Mouse (Mus musculus) ES-Bruce4 (cell line): ENCODE results near the gene Irf2bp2. TPM values are rescaled to one million over a fixed set of nuclear protein-coding genes. Genes with fewer than 3 reads are reported as not detected.

Experiments
- H3K27ac ChIP-seq: 2 replicates; pipeline ENCODE4 v1.5.1; 2012; ENCODE audit warnings: low read length, inconsistent platforms; ENCODE audit not compliant: insufficient read depth
- H3K27me3 ChIP-seq: 2 replicates; pipeline ENCODE4 v1.6.1; 2012; ENCODE audit warnings: mild to moderate bottlenecking, low read length, inconsistent platforms; ENCODE audit not compliant: control insufficient read depth, poor library complexity, insufficient read depth, severe bottlenecking
- H3K36me3 ChIP-seq: 2 replicates; pipeline ENCODE4 v1.6.1; 2012; ENCODE audit warnings: inconsistent platforms, mild to moderate bottlenecking, low read length, moderate library complexity; ENCODE audit not compliant: control insufficient read depth, poor library complexity, insufficient read depth, severe bottlenecking
- H3K4me1 ChIP-seq: one replicate; pipeline ENCODE4 v1.8.1; 2011; ENCODE audit warnings: low read length; ENCODE audit not compliant: control insufficient read depth, insufficient read depth
- H3K4me3 ChIP-seq: 2 replicates; pipeline ENCODE4 v1.5.1; 2011; ENCODE audit warnings: low read depth, mild to moderate bottlenecking, low read length
- H3K9ac ChIP-seq: 2 replicates; pipeline ENCODE4 v1.6.1; 2012; ENCODE audit warnings: low read depth, mild to moderate bottlenecking, inconsistent platforms; ENCODE audit not compliant: poor library complexity, severe bottlenecking
- H3K9me3 ChIP-seq: replicated peaks from 2 replicates; pipeline ENCODE4 v1.6.1; 2012; ENCODE audit warnings: mild to moderate bottlenecking, low read length, inconsistent platforms; ENCODE audit not compliant: control insufficient read depth, poor library complexity, insufficient read depth, severe bottlenecking
- CTCF ChIP-seq: IDR thresholded peaks from one replicate; pipeline ENCODE4 v1.8.1; 2011; ENCODE audit warnings: low read depth, low read length
- EP300 ChIP-seq: IDR thresholded peaks from 2 replicates; pipeline ENCODE4 v1.6.1; 2011; ENCODE audit warnings: low read depth, low read length; ENCODE audit not compliant: insufficient read depth
- POLR2A ChIP-seq: IDR thresholded peaks from one replicate; pipeline ENCODE4 v1.8.1; 2011; ENCODE audit warnings: low read length; ENCODE audit not compliant: insufficient read depth
- polyA plus RNA-seq: library from polyadenylated mRNA; stranded (reverse); fragments of >200 nt; gene quantifications from 2 replicates; pipeline ENCODE4 v1.2.4, GENCODE M21; 2011; ENCODE audit warnings: low read depth; ENCODE audit not compliant: missing spikeins, insufficient read depth, insufficient read length

The Irf2bp2 gene
- polyA plus RNA-seq, 1 experiment, result 39.6 TPM

- Histone ChIP-seq H3K4me1 (peaks cover 7% of the 10 kb centered on the region), H3K27ac (no peak overlapping the region), H3K9me3 (no peaks in the 10 kb centered on the region), H3K9ac (no peak overlapping the region), H3K36me3 (no peaks in the 10 kb centered on the region), H3K27me3 (no peaks in the 10 kb centered on the region), H3K4me3 (no peak overlapping the region)
- TF ChIP-seq POLR2A (no peak), CTCF (no peak), EP300 (no peak)
Measured at GRCm38 (mm10) chr8:126561316-126561841, 32.4 kb downstream of the Irf2bp2 start.

GRCm38 (mm10) chr8:126558400-126558953, 35.3 kb downstream of the Irf2bp2 start:
- no peaks in the 10 kb centered on the region for H3K9me3 ChIP-seq
- H3K27ac ChIP-seq, result 0 out of 2 replicates have a peak overlapping the region, but pooled peaks have one; percentile 8
- TF ChIP-seq EP300 (no peak), POLR2A (no peak), CTCF (no peak)
- peaks cover 3% of the 10 kb centered on the region for H3K4me1 ChIP-seq
- no peaks in the 10 kb centered on the region for H3K36me3 ChIP-seq
- no peaks in the 10 kb centered on the region for H3K27me3 ChIP-seq
- no peak overlapping the region for H3K9ac ChIP-seq
- H3K4me3 ChIP-seq, result peak overlapping the region; percentile 1; the same call in 1 of the 2 replicates

GRCm38 (mm10) chr8:126557403-126557802, 36.4 kb downstream of the Irf2bp2 start:
- Histone ChIP-seq H3K27ac (peak overlapping the region; percentile 87), H3K27me3 (no peaks in the 10 kb centered on the region), H3K9ac (no peak overlapping the region), H3K36me3 (no peaks in the 10 kb centered on the region), H3K4me3 (no peak overlapping the region), H3K9me3 (no peaks in the 10 kb centered on the region), H3K4me1 (peaks cover 3% of the 10 kb centered on the region)
- TF ChIP-seq POLR2A, result no peak
- no peak for TF ChIP-seq CTCF
- peak; percentile 99 for TF ChIP-seq EP300

- Histone ChIP-seq H3K9ac (no peak overlapping the region), H3K4me1 (peaks cover 3% of the 10 kb centered on the region), H3K27me3 (no peaks in the 10 kb centered on the region), H3K36me3 (no peaks in the 10 kb centered on the region), H3K9me3 (no peaks in the 10 kb centered on the region), H3K27ac (peak overlapping the region; percentile 87), H3K4me3 (no peak overlapping the region)
- no peak for TF ChIP-seq CTCF
- no peak for TF ChIP-seq POLR2A
- no peak for TF ChIP-seq EP300
Measured at GRCm38 (mm10) chr8:126556691-126557090, 37.1 kb downstream of the Irf2bp2 start.

- H3K9ac ChIP-seq, result no peak overlapping the region
- H3K27ac ChIP-seq, result no peak overlapping the region
- no peaks in the 10 kb centered on the region for H3K27me3 ChIP-seq
- peaks cover 3% of the 10 kb centered on the region for H3K4me1 ChIP-seq
- TF ChIP-seq POLR2A, result no peak
- TF ChIP-seq CTCF, result no peak
- TF ChIP-seq EP300, result no peak
- no peaks in the 10 kb centered on the region for H3K36me3 ChIP-seq
- no peaks in the 10 kb centered on the region for H3K9me3 ChIP-seq
- no peak overlapping the region for H3K4me3 ChIP-seq
Measured at GRCm38 (mm10) chr8:126554741-126555140, 39.0 kb downstream of the Irf2bp2 start.

GRCm38 (mm10) chr8:126551871-126552270, 41.9 kb downstream of the Irf2bp2 start:
- no peak overlapping the region for H3K9ac ChIP-seq
- no peak overlapping the region for H3K27ac ChIP-seq
- H3K9me3 ChIP-seq, result no peaks in the 10 kb centered on the region
- H3K27me3 ChIP-seq, result no peaks in the 10 kb centered on the region
- no peak for TF ChIP-seq POLR2A
- TF ChIP-seq EP300, result no peak
- H3K4me1 ChIP-seq, result no peaks in the 10 kb centered on the region
- H3K36me3 ChIP-seq, result no peaks in the 10 kb centered on the region
- H3K4me3 ChIP-seq, result no peak overlapping the region
